ENCODE assay signal across 9 mouse cellular contexts in genomic region chr8:125504605-125505257, GRCm38 (mm10).
DNase-seq lines count a peak whose midpoint lies in the region; ATAC-seq lines count a peak whose summit lies in the region.
"Had no signal": no experiment of that assay in that cellular context is flagged by ENCODE, and none has a peak within 500 bp of the region (broad histone marks: within the 10 kb centered on the region; RNA-seq: fewer than 3 reads in every experiment).

No protein-coding gene starts in this region.

- DNase-seq in heart, adult 9 months (ENCODE audit: low spot score in 2 of 2) = no peak
- DNase-seq in ES-CJ7 (ENCODE audit: low read depth, low spot score) = peak; percentile 46
- peak; percentile 59 for DNase-seq in cerebellum, adult 9-10 months
- DNase-seq in liver, embryonic 13.5 days = no peak
- DNase-seq in spleen, postnatal 10 days (ENCODE audit: low spot score in 2 of 2) = no peak
- DNase-seq in ovary, adult 18-20 months (ENCODE audit: low spot score) = no peak
- DNase-seq in right cerebral cortex, postnatal 14 days = no peak

- peak overlapping the region; percentile 25; the same call in 1 of the 2 replicates for H3K9ac ChIP-seq in heart, embryonic 14.5 days (ENCODE audit: low read length)
- no peak overlapping the region for H3K9ac ChIP-seq in liver, embryonic 13.5 days

- 0 out of 2 replicates have a peak, but pooled peaks cover 3% of the 10 kb centered on the region for H3K36me3 ChIP-seq in heart, embryonic 14.5 days (ENCODE audit: control insufficient read depth, insufficient read depth, low read length)
- no peaks in the 10 kb centered on the region for H3K36me3 ChIP-seq in liver, embryonic 13.5 days

- 46% methylated on average over 6 of the region's 6 CpGs for WGBS in heart, embryonic 14.5 days
- 38% methylated on average over 6 of the region's 6 CpGs for WGBS in liver, embryonic 13.5 days (ENCODE audit: insufficient replicate concordance)

- H3K9me3 ChIP-seq in heart, embryonic 14.5 days (ENCODE audit: control insufficient read depth, low read length) = no peaks in the 10 kb centered on the region
- H3K9me3 ChIP-seq in liver, embryonic 13.5 days (replicated peaks) = no peaks in the 10 kb centered on the region

- no peak for ATAC-seq in heart, embryonic 14.5 days (ENCODE audit: insufficient number of reproducible peaks, insufficient read depth, low FRiP score, low read depth)
- peak; percentile 60 for ATAC-seq in liver, embryonic 13.5 days (ENCODE audit: low read depth)
- ATAC-seq: Patski had no signal

- no peaks in the 10 kb centered on the region for H3K27me3 ChIP-seq in heart, embryonic 14.5 days (ENCODE audit: control insufficient read depth, insufficient read depth, low read length)
- H3K27me3 ChIP-seq in liver, embryonic 13.5 days = no peaks in the 10 kb centered on the region
- H3K27me3 ChIP-seq: Patski had no signal

- H3K4me1 ChIP-seq in heart, embryonic 14.5 days (ENCODE audit: control insufficient read depth in 2 of 2, insufficient read depth in 2 of 2, low read length in 2 of 2) = peaks cover 61 to 78% of the 10 kb centered on the region in 2 experiments
- H3K4me1 ChIP-seq in liver, embryonic 13.5 days (replicated peaks) = peaks cover 12% of the 10 kb centered on the region

- H3K4me3 ChIP-seq in heart, embryonic 14.5 days (ENCODE audit: control insufficient read depth in 1 of 2, insufficient read depth in 1 of 2, low read depth in 1 of 2, low read length in 2 of 2) = no peak overlapping the region
- H3K4me3 ChIP-seq in liver, embryonic 13.5 days (replicated peaks) = no peak overlapping the region

- H3K4me2 ChIP-seq in heart, embryonic 14.5 days (ENCODE audit: low read length) = no peak overlapping the region
- no peak overlapping the region for H3K4me2 ChIP-seq in liver, embryonic 13.5 days

- 0 out of 4 replicates have a peak overlapping the region, but pooled peaks of 1 of the 2 experiments have one; percentile 22 for H3K27ac ChIP-seq in heart, embryonic 14.5 days (replicated peaks in 1 of 2; ENCODE audit: control insufficient read depth in 1 of 2, insufficient read depth in 1 of 2, low read depth in 2 of 2, low read length in 2 of 2)
- no peak overlapping the region for H3K27ac ChIP-seq in liver, embryonic 13.5 days

Comparison
In these comparisons a context has a peak if more than half of its experiments do, and no peak if none do; other contexts are left out.
1. DNase-seq: peak in ES-CJ7 (single experiment) and cerebellum, adult 9-10 months (single experiment); none in heart, adult 9 months (0 of 2), liver, embryonic 13.5 days (single experiment), spleen, postnatal 10 days (0 of 2), ovary, adult 18-20 months (single experiment) and right cerebral cortex, postnatal 14 days (single experiment).